Mouse (Mus musculus): ENCODE measurements around the gene Snx19.

The Snx19 gene

GRCm38 (mm10) chr9:30426882-30427632 lies at the start of gene Snx19:
Gene Snx19, plus strand, starts transcription at chr9:30427108.
- peak; percentile 94 to 95 for DNase-seq

- DNase-seq = no peak
Observed at GRCm38 (mm10) chr9:30400771-30401170, 26.1 kb upstream of the Snx19 start.

- peak in 1 of 2 experiments; percentile 53 for DNase-seq
Observed at GRCm38 (mm10) chr9:30422940-30423339, 4.0 kb upstream of the Snx19 start.

- no peak for DNase-seq
Observed at GRCm38 (mm10) chr9:30425178-30425577, 1.7 kb upstream of the Snx19 start.

GRCm38 (mm10) chr9:30428231-30428630 lies 1.3 kb downstream of the Snx19 start:
- no peak for DNase-seq

DNA sequence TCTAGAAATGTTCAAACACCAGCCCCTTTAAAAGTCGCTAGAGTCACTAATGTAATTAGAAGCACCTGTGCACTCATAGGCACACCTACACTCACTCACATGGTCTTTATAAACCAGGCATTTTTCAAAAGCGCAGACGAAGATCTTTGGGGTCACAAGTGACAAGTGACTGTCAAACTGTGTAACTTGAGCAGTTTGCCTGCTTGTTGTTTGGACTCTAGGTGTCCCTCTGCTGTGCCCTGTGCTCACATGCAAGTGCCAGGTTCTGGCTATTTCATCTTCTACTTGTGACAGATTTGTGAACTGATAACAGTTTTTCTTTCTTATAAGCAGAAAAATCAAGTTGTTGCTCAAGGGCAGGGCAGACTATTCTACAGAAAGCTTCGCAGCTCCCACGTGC lies 3.5 kb downstream of the Snx19 start:
- no peak for DNase-seq

- no peak for DNase-seq
Observed at GRCm38 (mm10) chr9:30431909-30432308, 5.0 kb downstream of the Snx19 start.

DNA sequence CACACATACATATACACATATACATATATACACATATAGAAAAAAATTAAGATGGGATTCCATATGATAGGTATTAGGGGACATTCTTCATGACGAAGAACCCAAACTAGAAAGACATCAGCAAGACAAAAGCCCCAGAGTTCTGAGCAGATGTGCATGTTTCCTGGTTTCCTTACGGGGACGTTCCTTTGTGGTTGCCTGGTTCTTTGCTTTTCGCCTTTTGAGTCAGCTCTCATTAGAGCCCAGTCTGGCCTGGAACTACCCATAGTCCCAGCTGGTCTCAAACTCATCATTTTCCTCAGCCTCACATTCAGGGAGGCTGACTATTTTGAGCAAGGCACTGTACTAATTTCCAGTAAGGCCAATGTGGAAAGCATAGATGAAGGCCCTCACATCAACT lies 7.0 kb downstream of the Snx19 start:
- DNase-seq = no peak

DNA sequence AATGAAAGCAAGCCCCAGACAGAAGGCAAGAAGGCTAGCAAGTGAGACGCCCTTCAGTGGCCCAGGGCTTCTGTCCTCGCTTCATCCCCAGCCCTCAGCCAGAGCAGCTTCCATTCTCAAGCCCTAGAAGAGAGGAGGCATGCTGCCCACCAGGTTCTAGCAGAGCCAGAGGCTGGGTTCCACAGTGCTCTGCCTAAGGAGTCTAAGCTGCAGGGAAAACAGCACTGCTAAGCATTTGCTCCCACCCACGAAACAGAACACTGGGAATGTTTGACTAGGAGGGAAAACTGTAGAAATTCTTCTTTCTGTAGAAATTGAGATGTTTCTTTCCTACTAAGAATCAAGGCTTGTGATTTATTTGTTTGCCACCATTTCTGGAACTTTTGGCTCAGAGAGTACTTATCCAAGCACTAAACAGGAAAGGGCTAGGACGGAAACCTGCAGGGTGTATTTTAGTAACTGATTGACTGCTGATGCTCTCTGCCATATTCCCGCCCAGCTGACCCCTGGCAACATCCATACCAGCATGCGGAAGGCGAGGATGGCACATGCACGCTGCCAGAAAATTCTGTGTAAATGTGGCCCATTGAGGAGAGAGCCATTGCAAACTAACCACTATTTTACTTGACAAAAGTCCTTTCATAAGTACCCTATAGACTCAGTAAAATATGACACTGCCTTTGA lies 9.1 kb downstream of the Snx19 start:
- no peak for DNase-seq

GRCm38 (mm10) chr9:30438505-30438904 lies 11.6 kb downstream of the Snx19 start:
- DNase-seq = peak in 1 of 2 experiments; percentile 63

- no peak for DNase-seq
Observed at GRCm38 (mm10) chr9:30441761-30442160, 14.9 kb downstream of the Snx19 start.

GRCm38 (mm10) chr9:30445232-30446085 lies 18.6 kb downstream of the Snx19 start:
- DNase-seq = peak; percentile 78 to 89

- no peak for DNase-seq
Observed at GRCm38 (mm10) chr9:30446126-30446525, 19.2 kb downstream of the Snx19 start.

DNA sequence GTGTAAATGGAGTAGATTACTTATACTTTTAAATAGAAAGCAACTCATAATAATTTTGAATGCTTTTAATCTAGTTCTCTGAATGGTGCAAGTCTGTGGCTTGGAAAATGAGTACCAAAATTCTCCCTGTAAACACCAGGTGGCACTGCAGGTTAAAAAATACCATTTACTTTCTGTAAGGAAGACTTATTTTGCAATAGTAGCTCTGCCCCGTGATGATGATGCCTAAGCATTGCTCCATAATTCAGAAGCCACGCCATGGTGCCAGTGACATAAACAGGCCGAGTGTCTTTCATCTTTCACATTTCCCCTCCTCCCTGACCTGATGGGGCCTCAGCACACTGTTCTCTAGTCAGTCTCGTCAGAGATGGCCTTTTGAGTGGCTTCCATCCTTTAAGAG lies 21.6 kb downstream of the Snx19 start:
- peak; percentile 67 to 83 for DNase-seq

DNA sequence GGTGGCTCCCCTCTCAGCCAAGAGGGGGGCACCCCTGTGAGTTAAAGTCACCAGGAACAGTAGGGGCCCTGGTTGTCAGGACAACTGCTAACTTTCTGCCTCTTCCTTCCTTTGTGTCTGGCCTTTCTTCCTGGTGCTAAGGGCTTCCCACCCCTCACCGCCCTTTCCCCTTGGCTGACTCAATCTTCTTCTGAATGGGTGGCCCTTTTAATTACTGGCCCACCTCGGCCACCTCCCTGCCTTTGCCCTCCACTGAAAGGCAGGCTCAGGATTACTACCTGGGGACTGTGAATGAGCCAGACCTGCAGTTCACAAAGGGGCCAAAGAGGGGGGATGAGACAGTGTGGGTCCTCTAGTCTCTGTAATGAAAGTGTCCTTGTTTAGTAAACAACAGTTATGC lies 23.0 kb downstream of the Snx19 start:
- DNase-seq = no peak

- peak; percentile 47 to 84 for DNase-seq
Observed at GRCm38 (mm10) chr9:30450834-30451233, 23.9 kb downstream of the Snx19 start.

- DNase-seq = no peak
Observed at GRCm38 (mm10) chr9:30454527-30454926, 27.6 kb downstream of the Snx19 start.

DNA sequence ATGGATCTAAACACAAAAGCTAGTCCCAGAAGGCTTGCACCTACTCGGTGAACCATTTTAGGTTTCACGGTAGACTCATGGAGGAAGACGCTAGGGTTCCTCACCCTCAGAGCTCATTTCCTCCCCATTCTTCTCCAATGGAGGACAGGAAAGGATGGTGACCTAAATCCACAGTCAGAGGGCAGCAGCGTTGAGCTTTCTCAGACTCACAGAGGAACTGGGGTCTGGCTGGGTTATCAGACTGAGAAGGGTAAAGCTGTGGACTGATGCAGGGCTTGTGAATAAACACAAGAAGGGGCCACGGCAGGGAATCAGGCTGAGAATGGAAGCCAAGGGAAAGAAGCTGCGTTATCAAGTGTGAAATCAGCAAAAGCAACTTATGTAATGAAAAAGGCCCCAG lies 29.3 kb downstream of the Snx19 start:
- no peak for DNase-seq

GRCm38 (mm10) chr9:30460501-30460900 lies 33.6 kb downstream of the Snx19 start:
- no peak for DNase-seq

GRCm38 (mm10) chr9:30464661-30465060 lies 37.8 kb downstream of the Snx19 start:
- DNase-seq = no peak

DNA sequence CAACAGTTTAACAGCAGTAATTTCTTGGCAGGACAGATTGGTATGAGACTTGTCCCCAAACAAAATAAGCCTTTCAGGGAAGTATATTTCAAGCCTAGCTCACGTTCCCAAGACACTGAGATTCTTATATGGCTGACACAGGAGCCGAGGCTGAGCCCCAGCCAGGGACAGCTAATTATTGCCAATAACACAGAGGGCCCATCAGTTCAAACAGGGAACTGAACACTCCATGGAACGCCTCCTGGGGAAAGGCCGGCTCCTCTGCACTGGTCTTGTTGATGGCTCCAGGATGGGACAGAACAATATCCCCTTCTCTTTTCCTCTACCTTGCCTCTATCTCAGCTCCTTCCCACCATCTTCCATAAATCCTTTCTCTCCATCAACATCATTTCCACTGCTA lies 53.1 kb downstream of the Snx19 start:
- peak; percentile 15 to 49 for DNase-seq

GRCm38 (mm10) chr9:30480464-30480863 lies 53.6 kb downstream of the Snx19 start:
- peak; percentile 90 to 92 for DNase-seq

GRCm38 (mm10) chr9:30482116-30482515 lies 55.2 kb downstream of the Snx19 start:
- DNase-seq = no peak

Measured in lung, postnatal 4 days (tissue).